21 mouse cellular contexts compared by ENCODE assay signal in the genomic region with DNA sequence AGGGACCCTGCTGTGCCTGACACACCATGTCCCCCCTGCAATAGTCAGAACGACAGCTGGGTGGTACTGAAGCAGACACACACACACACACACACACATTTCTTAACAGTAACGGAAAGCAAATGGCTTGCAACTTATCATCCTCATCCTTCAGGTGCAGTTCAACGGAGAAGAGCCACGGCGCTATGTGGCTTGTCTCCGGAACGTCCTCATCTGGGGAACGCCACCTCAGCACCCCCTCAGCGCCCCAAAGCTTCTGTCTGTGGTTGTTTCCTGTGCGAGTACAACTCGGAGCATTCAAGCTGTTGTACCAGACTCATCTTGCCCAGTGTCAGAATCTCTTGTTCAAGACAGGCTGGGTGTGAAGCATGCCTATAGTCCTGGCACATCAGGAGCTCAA. TPM values are rescaled to one million over a fixed set of nuclear protein-coding genes. Genes with fewer than 3 reads are reported as not detected.
"Had no signal": no experiment of that assay in that cellular context is flagged by ENCODE, and none has a peak within 500 bp of the region (broad histone marks: within the 10 kb centered on the region; RNA-seq: fewer than 3 reads in every experiment).

No protein-coding gene starts in this region.

- H3K9me3 ChIP-seq: intestine, embryonic 15.5 days; kidney, embryonic 15.5 days; limb, embryonic 10.5 days; limb, embryonic 13.5 days; liver, embryonic 12.5 days; liver, embryonic 15.5 days; lung, embryonic 15.5 days; megakaryocyte, embryonic 14.5 days; midbrain, embryonic 10.5 days; neural tube, embryonic 12.5 days; neural tube, embryonic 15.5 days had no signal

- H3K4me1 ChIP-seq: liver, embryonic 15.5 days had no signal

- ATAC-seq: intestine, embryonic 15.5 days; liver, embryonic 12.5 days had no signal

- H3K4me2 ChIP-seq: liver, embryonic 12.5 days; liver, embryonic 15.5 days had no signal

- H3K27ac ChIP-seq: intestine, embryonic 15.5 days; kidney, embryonic 15.5 days; limb, embryonic 10.5 days; limb, embryonic 13.5 days; liver, embryonic 12.5 days; liver, embryonic 15.5 days; lung, embryonic 15.5 days; neural tube, embryonic 12.5 days; neural tube, embryonic 15.5 days; stomach, postnatal 0 days had no signal

- H3K36me3 ChIP-seq: intestine, embryonic 15.5 days; kidney, embryonic 15.5 days; limb, embryonic 10.5 days; limb, embryonic 13.5 days; liver, embryonic 12.5 days; liver, embryonic 15.5 days; lung, embryonic 15.5 days; midbrain, embryonic 10.5 days; neural tube, embryonic 12.5 days; neural tube, embryonic 15.5 days had no signal

- H3K9ac ChIP-seq: intestine, embryonic 15.5 days; kidney, embryonic 15.5 days; liver, embryonic 12.5 days; liver, embryonic 15.5 days; lung, embryonic 15.5 days; neural tube, embryonic 12.5 days had no signal

- H3K4me3 ChIP-seq: intestine, embryonic 15.5 days; limb, embryonic 13.5 days; liver, embryonic 12.5 days; liver, embryonic 15.5 days; megakaryocyte, embryonic 14.5 days had no signal

- DNase-seq: kidney, adult 11 months; kidney, adult 8-10 months; kidney, postnatal 10 days; kidney, postnatal 36 days; liver; lung, adult 18-20 months; lung, postnatal 10 days; lung, postnatal 36 days had no signal

RNA-seq across cellular contexts. Expression of a gene that starts 0.8 kb away (rescaled TPM):
- polyA plus RNA-seq: limb, embryonic 10.5 days; liver, embryonic 12.5 days; spleen, adult 2 months had no signal
